Mouse (Mus musculus): ENCODE data around the gene Ramp3. TPM values are rescaled to one million over a fixed set of nuclear protein-coding genes. Genes with fewer than 3 reads are reported as not detected.

The Ramp3 gene
- total RNA-seq, 4 experiments from 2014 or later: 0.54 to 1.5 (median 0.69) TPM

Other genes starting within 250 kb of the Ramp3 start
- gene Ppia, start 243.1 kb upstream of the Ramp3 start, total RNA-seq (2022): 100 to 1,000 TPM; 189 to 256 (median 213) TPM
- 10 to 100 TPM; 47.7 to 58.3 (median 56.0) TPM for gene H2afv, start 214.1 kb upstream of the Ramp3 start, total RNA-seq (2022)
- 10 to 100 TPM; 19.1 to 24.8 (median 19.7) TPM for gene Purb, start 182.6 kb upstream of the Ramp3 start, total RNA-seq (2022)
- gene Myo1g, start 137.6 kb upstream of the Ramp3 start, total RNA-seq (2022): under 1 TPM in 3 of 4 experiments, not detected in 1; 0.17 to 0.88 (median 0.61) TPM
- gene Ccm2, start 111.6 kb upstream of the Ramp3 start, total RNA-seq (2022): 10 to 100 TPM; 21.1 to 33.3 (median 27.3) TPM
- under 1 TPM; 0.08 to 0.22 (median 0.15) TPM for gene Nacad, start 52.5 kb upstream of the Ramp3 start, total RNA-seq (2022)
- gene Tbrg4, start 32.5 kb upstream of the Ramp3 start, total RNA-seq (2022): 10 to 100 TPM; 53.8 to 63.0 (median 61.0) TPM
- gene Wap, start 19.9 kb upstream of the Ramp3 start, total RNA-seq (2022): not detected
- gene Gm11983, start 179.1 kb downstream of the Ramp3 start, total RNA-seq (2022): not detected

All from gastrocnemius, adult 8-10 months (tissue).